Mouse (Mus musculus) WW6 (cell line): ENCODE results near the gene Phf21a.

Experiments
- DNase-seq: peaks from one replicate; pipeline ENCODE4 v3.0.0-alpha.2; 2013; ENCODE audit warnings: low read depth, low spot score

Phf21a gene

GRCm38 (mm10) chr2:92291526-92291925 lies 198.6 kb downstream of the Phf21a start:
- DNase-seq = no peak

- peak; percentile 47 for DNase-seq
These were observed 203.5 kb downstream of the Phf21a start for GRCm38 (mm10) chr2:92296402-92296801.

- no peak for DNase-seq
These were observed 207.0 kb downstream of the Phf21a start for GRCm38 (mm10) chr2:92299896-92300295.

DNA sequence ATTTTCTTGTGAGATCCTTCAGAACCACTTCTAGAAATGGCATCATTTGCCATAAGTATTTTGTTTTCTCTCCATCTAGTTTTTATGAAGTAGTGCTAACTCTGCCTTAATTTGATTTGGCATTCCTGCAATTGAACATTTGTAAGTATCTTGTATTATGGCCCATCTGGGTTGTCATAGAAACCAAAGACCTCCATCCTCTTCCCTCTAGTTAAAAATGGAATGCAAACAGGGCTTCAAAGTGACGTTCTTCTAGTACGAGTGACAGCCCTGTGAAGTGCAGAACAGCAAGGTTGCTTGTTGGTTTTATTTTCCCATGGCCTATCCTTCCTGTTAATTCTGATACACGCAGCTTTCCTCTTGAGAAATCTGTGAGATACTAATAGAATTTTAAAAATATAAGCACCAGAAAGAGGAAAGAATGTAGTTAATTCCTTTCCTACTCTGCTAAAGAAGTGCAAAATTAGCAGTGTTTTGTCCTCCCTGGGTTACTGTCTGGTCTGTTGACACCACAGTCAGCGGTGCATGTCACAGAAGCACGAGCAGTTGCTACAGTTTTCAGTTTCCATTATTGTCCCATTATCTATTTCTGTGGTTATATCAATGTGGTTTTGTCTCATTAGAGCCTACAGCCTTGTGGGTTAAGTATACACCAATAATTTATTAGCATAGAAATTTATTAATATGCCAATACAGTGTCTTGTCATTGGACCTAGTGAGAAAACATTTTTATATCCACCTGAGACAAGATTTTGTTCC lies 209.1 kb downstream of the Phf21a start:
- no peak for DNase-seq

GRCm38 (mm10) chr2:92312542-92312941 lies 219.6 kb downstream of the Phf21a start:
- DNase-seq = no peak

DNA sequence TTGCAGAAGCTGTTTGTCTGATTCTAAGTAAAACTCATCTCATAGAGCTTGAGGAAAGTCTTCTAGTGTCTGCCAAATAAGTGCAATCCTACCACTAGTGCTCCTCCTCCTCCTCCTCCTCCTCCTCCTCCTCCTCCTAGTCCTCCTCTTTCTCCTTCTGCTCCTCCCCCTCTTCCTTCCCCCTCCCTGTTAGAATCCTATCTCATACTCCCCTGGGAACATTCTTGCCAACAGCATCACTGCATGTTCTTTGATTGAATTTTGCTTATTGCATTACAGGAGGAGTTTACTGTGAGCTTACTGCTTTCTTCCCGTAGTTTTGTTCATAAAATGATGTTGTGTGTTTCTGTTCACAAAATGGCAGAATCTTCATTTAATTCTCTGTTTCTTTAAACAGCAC lies 221.1 kb downstream of the Phf21a start:
- no peak for DNase-seq

DNA sequence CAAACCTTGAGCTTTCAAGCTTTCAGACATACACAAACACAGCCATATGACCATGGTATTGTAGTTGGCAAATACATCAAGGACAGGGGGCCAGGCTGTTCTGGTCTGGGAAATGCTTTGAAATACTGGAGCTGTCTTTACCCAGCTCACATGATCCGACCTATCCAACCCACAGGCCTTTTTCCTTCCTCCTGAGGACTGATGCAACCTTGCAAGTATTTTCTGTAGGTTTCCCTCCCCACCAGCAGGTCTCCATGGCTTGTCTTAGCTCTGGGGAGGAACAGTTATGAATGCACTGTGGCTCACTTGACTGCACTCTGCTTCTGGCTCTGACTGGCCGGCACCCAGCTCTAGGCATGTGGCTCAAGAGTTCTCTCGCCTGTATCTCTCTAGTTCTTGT lies 223.7 kb downstream of the Phf21a start:
- no peak for DNase-seq

DNA sequence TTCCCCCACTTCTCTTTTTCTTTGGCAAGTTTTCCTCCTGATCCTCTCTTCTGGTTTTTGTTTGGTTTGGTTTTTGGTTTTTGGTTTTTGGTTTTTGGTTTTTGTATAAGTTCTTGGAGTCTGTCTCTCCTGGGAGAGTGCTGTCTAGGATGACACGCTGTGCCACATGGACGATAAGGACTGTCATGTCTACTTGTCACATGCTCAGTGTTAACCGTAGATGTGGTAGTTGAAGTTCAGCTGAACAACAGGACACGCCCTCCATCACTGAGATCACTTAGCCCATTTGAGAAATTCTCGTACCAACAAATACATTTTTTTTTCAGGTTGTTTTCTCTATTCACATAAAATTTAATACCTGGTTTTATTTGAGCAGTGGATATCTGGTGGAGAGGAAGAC lies 224.3 kb downstream of the Phf21a start:
- no peak for DNase-seq

DNA sequence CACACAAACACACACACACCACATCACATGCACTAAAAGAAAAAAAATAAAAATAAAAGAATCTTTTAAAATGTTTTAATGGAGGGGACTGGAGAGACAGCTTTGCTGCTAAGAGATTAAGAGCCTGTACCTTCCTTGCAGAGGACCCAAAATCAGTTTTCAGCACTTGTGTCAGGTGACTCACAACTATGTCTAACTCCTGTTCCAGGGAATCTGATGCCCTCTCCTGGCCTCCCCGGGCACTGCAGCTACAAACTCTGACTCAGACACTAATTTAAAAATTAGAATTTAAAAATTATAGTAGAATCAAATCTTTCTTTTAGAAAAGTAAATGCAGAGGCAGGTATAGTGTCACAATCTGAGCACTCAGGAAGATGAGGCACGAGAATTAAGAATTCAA lies 229.8 kb downstream of the Phf21a start:
- no peak for DNase-seq

- no peak for DNase-seq
These were observed 232.8 kb downstream of the Phf21a start for GRCm38 (mm10) chr2:92325676-92326075.

- DNase-seq = no peak
These were observed 233.3 kb downstream of the Phf21a start for GRCm38 (mm10) chr2:92326221-92326620.

- no peak for DNase-seq
These were observed 234.7 kb downstream of the Phf21a start for GRCm38 (mm10) chr2:92327601-92328000.

GRCm38 (mm10) chr2:92328206-92328605 lies 235.3 kb downstream of the Phf21a start:
- DNase-seq = no peak

DNA sequence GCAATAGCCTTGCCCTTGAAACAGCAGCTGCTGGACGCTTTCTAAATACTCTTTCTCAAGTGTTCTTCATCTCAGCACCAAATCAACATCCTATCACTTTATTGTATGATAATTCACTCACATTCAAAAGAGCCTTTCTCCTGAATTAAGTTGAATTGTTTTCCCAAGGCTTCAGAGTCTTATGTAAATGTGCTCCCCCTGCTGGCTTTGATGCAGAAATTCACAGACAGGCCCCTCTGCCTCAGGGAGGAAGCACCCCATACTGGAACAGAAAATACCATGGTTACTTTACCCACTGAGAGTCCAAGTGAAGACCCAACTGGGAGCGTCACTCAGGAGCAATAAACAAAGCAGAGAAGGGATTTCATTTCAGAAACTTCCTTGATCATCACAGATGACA lies 237.9 kb downstream of the Phf21a start:
- no peak for DNase-seq

DNA sequence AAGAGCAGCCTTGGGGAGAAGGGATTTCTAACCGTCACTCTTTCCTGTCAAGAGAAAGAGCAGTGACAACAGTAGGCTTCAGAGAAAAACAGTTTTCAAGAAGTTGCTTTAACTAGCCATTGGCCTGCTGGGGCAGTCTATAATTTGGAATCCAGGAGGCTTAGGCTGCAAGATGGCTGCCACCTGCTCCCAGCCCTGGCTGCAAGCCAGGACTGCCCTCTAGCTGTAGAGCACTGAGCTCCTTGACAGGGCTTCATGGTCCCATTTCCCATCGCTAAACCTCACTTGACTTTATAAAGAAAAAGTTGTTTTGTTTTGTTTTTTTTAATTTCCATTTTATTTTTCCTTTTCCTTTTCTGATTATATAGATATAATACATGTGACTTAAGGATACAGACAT lies 238.5 kb downstream of the Phf21a start:
- no peak for DNase-seq

- no peak for DNase-seq
These were observed 239.0 kb downstream of the Phf21a start for GRCm38 (mm10) chr2:92331871-92332270.

DNA sequence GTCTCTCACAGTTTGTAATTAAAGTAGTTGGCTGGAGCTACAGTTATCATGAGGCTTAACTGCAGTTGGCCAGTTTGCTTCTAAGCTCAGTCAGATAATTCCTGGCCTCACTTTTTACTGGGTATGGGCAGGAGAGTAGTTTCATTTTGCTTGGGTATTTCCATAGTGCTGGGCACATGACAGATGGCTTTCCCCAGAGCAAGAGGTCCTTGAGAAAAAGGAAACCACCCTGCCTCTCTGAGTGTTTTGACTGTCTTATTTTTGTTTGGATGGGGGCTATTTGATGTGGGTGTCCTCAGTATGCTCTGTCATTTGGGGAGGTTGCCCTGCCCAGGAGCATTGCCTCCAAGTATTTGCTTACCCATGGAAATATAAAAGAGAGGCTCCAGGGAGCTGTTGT lies 249.5 kb downstream of the Phf21a start:
- no peak for DNase-seq

- no peak for DNase-seq
These were observed 254.3 kb downstream of the Phf21a start for GRCm38 (mm10) chr2:92347191-92347590.

- no peak for DNase-seq
These were observed 256.9 kb downstream of the Phf21a start for GRCm38 (mm10) chr2:92349589-92350425.

GRCm38 (mm10) chr2:92350686-92351085 lies 257.8 kb downstream of the Phf21a start:
- no peak for DNase-seq

GRCm38 (mm10) chr2:92353402-92353801 lies 260.5 kb downstream of the Phf21a start:
- DNase-seq = no peak

- DNase-seq = no peak
These were observed 261.3 kb downstream of the Phf21a start for GRCm38 (mm10) chr2:92354224-92354623.

DNA sequence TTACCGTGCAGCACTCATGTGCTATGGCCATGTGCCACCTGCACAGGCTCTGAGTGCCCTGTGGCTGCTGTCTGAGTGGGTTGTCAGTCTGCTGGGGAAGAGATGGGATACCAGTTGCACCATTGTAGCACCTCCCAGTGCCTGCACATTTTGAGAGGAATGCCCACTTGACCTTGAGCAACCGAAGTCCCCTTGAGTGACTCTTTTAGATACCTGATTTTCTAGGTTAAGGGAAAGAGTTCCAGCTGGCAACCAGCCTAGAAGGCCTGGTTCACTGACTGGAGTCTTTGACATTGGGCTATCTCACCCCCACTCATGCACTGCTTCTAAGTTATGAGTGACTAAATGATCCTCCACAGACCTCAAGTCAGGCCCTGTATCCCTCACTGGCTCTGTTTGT lies 266.4 kb downstream of the Phf21a start:
- no peak for DNase-seq
